Mouse (Mus musculus) heart, adult 8-10 months (tissue): ENCODE data around the gene Slc16a6. TPM values are rescaled to one million over a fixed set of nuclear protein-coding genes. Genes with fewer than 3 reads are reported as not detected.

ENCODE experiments used
- DNase-seq: peaks from one replicate; pipeline ENCODE4 v3.0.0; 2022; ENCODE audit warnings: low spot score
- total RNA-seq, 4 experiments: library from RNA; stranded (reverse); gene quantifications; 2 replicates each; pipeline ENCODE4 v1.2.4; 2022

Gene Slc16a6
- total RNA-seq, 4 experiments from 2014 or later = 6.4 to 12.9 (median 10.0) TPM

DNA sequence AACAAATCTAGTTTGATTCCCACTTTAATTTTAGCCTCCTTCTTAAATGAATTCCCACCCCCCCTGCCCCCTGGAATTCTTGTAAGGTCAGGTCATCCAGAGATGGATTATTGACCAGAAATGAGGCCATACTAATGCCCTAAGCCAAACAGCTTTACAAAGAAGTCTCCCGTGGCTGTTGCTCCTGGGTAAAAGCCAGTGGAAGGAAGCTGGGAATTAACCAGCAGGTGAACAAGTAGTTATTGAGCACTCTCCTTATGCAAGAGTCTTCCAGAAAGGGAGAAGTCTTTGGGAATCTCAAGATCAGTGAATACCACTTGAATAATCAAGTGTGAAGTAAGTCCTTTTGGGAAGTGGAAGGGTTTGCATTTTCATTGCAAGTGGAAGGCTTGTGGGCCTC, 13.7 kb upstream of the Slc16a6 start:
- DNase-seq = no peak

DNA sequence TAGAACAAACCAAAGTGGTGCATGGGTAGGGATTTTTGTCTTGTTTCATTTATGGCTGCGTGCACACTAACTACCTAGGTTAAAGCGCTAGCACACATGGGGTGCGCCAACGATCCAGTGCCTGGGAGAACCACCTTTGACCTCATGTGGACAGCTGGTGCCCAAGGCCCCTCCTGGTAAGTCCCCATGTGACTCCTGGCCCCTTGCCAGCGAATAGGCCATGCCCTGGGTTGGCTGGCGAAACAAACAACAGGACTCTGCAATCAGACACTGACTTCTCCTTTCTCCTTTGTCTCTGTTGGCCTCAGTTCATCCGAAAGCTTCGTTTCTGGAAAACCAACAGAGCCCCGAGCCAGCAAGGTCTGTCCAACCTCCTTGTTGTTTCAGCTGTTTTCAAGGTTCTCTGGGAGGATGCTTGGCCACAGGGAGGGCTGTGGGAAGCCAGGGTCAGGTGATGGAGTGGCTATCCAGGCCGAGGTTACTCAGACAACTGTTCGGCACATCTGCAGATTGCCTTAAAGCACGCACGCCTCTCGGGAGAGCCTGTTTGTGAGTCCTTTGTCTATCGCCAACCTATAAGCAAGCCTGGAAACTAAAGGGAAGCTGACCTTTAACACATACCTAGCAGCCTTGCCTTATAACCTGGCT, 12.1 kb upstream of the Slc16a6 start:
- no peak for DNase-seq

DNA sequence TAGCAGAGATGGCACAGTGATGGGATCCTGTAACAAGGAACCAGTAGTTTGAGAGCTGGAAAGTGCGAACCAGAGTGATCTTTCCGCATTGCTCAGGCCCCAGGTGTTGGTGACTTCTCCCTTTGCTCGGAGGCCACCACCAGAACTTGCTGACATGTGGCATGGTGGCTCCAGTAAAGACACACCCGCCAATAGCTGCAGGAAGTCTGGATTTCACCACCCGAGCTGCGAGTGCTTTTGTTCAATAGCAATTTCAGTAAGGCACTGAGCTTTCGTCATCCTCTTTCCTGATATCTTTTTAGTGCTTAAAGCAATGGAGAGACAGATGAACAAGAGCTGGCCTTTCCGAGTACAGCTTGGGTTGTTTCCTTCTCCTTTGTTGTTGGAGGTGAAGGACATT, 7.0 kb upstream of the Slc16a6 start:
- DNase-seq = no peak

DNA sequence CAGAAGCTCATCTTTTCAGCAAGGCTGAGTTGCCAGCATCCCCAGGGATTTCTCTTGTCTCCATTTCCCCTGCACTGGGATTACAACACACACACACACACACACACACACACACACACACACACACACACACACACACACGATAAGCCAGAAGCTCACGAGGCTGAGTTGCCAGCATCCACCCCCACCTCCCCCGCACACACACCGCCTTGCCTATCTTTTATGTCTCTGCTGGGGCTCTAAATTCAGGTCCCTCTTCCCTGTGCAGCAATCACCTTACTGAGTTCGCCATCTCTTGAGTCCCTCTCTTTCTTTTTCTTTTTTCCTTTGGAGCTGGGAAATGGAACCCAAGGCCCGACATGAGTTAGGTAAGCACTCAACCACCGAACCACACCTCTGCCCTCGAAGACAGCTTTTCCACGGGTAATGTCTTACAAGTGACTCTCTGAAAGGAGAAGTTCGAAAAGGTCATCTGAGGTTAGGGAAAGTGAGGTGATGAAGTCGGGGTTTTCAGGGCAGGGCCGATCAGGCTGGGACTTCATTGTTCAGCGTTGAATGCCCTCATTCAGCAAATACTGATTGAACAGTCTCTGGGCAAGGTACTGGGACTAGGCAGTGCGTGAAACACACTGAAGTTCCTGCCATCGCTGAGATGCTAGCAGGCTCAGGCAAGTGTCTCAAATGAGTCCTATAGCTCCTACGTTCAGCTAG, 6.3 kb upstream of the Slc16a6 start:
- DNase-seq = no peak

DNA sequence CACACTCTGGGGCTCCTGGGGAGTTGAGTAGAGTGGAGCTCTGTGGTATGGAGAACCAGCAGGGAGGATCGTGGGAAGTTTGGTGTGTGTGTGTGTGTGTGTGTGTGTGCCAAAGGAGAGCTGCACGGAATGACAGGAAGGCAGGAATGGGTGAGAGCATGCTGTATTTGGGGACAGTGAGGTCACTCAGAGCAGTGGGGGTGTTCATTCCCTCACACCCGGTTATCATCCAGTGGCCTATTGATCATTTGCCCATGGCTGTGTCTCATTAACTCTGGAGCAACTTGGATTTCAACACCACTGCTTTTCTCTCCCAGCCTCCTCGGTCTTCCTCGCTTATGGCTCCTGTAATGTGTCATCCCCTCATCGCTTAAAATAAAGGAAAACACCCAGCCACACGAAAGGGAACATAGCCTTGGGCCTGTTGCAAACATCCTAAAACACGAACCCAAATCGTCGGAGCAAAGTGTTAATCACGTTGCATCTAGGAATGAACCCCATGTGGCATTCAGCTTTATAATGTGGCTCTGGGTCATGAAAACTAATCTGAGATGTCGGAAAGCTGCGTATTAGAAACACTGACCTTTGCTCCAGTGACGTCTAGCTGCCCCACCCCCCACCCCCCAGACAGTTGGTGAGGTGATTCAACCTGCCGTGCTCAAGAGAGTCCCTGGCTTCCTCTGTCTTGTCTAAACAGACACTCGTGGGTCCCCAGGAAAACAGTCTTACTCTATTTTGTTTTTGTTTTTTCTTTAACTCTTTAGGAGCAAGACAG, 4.4 kb upstream of the Slc16a6 start:
- no peak for DNase-seq

DNA sequence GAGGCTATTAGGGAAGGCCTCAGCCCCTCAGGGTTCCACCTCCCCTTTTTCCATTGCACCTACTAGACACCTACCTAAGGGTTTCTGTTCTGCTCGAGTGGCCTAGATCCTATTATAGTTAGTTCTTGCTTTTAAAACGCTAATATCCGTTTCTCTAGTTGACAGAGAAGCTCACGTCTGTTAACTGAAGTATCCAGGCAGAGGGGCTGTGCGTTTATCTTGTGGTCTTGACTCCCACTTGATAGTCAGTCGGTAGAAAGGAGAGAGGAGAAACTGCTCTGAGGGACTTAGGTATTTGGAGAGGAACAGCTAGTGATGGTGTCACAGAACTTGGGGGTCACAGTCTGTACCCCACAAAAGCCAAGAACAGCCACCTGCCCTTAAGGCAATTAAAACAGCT, 3.3 kb upstream of the Slc16a6 start:
- DNase-seq = no peak

DNA sequence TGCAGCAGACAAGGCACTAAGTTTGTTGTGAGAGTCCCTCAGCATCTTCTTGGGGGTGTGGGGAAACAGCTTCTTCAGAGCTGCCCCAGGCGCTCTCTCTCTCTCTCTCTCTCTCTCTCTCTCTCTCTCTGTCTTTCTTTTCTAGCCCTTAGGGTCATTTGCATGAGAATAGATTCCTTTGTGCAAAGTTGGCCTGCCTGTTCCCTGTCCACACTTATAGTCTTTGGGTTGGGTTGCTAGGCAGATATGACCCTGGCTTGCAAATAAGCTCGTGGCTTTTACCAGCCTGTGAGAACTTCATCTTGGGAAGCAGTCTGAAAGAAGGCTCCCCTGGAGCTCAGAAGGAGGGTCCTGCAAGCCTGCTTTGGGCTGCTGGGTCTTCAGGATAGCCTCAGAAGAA, 2.8 kb upstream of the Slc16a6 start:
- DNase-seq = no peak

DNA sequence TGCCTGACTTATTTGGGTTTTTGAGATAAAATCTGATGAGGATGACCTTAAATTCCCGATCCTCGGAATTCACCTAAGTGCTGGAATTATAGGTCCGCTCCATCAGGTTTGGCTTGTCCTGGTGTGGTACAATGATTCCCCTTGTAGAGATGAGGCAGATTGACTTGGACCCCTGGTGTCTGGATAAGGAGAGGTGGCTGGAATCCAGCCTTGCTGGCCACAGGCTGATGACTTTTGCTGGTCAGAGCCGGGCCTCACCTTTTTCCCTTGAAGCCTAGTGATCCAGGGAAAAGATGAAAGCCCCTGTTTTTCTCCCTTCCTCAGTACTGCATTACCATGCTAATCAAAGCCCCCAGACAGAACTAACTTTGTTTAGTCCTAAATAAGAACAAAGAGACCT, 2.3 kb upstream of the Slc16a6 start:
- DNase-seq = no peak

DNA sequence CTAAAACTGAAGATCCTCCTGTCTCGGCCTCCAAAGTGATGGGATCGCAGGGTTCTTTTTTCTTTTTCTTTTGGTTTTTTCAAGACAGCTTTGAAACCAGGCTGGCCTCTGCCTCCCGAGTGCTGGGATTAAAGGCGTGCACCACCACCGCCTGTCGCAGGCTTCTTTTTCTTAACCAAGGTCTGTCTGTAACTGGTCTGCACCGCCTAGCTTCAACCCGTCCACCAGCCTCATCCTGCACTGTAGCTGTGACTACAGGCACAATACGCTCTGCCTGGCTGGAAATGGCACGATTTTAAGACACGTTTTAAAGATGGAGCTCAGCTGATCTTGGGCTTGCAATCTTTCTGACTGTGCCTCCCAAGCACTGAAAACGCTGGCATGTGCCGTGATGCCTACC, 1.4 kb upstream of the Slc16a6 start:
- DNase-seq = no peak

DNA sequence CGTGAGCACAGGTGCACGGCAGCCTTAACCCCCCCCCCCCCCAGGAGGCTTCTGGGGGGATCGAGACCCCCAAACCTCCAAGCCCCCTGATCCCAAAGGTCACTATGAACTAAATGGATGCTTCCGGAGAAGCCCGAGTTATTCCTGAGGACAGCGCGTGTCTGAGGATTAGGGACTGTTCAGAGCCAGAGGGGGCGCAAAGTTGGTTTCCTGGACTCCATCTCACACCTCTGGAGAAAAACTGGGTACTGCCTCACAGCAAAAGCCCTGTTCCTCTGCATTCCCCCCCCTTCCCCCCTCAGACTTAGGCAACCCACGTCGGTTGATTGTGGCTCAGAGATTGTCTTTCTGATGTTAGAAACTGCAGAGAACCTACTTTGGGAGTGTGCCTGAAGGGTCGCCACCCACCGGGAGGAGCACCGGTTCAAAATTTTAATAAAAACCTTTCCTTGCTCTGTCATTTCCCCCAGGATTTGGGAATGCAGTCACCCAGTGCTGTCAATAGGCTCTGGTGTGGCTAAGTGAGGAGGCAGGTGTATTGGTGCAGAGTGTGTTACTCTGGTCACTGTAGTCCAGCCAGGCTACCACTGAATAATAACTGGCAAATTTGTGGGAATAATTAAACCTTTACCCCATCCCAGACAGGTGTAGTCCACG, 816 bp upstream of the Slc16a6 start:
- DNase-seq = no peak

DNA sequence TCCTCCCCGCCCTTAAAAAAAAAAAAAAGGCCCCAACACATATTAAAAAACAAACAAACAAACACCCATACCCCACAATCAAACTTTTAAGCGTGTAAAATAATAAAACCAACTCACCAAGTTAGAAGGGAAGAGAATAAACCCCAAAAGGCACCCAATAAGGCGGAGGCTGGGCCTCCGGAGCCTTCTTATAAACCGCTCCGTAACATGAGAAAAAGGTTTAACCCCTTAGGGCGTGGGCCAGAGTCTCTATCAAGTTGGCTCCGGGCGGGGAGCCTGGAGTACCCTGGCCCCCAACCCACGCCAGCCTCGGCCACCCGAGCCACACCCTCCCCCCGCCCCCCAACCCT, 602 bp downstream of the Slc16a6 start:
- no peak for DNase-seq

DNA sequence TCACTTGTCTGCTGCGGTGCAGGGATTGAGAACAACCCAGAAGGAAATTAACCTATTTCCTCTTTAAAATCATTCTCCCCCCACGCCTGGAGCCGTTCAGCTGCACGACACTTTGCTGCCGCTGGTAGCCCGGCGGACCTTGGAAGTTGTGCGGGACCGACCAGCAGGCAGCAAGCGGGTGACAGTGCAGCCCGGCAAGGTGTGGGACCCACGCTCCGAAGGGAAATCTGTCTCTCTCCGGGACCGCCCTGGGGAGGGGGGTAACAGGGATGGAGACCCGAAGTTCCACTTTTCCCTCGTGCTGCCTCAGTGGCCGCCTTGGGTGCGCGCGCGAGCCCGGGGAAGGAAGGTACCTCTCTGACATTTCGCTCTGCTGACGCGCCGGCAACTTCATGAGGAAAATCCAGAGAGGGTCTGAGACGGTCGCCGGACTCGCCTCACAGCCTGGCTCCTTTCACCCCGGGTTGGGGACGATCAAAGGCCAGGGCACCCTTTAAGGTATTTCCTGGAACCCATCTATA, 1.2 kb downstream of the Slc16a6 start:
- no peak for DNase-seq

DNA sequence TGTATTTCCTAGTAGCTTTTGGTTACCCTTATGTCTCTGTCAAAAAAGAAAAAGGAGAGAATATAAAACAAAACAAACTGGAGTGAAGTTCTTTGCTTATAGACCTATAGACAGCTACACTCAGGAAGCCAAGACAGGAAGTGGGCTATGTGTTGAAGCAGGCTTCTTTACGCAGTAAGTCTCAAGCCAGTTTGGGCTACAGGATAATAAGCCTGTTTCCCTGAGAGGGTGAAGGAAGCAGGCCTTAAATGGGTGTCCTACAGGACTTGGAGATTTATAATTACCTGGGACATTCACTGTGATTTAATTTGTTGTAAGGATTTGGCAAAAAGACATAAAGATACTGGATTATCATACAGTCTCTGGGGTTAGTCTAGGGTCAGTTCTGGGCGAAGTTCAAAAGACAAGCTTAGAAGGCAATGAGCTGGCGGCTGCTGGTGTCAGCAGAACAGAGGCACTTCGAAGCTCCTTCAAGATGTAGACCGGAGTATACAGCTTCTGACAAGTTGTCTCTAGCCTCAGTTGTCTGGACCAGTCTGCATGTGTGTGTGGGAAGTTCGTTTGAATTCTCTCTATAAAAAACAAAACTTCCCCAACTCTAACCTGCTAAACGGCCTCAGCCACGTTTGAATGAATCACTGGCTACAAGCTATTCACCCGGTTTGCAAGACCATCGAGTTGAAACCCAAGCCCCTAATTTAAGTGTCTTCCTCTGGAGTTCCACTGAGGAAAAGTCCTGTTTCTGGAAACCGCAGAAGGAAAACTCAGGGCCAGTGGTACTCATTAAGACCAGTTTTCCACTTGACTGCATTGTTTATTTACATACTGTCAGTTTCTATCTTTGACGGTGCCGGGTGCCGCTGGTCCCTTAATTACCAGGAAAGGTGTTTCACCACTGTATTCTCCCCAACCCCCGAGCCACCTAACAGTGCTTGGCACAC, 2.2 kb downstream of the Slc16a6 start:
- DNase-seq = no peak

DNA sequence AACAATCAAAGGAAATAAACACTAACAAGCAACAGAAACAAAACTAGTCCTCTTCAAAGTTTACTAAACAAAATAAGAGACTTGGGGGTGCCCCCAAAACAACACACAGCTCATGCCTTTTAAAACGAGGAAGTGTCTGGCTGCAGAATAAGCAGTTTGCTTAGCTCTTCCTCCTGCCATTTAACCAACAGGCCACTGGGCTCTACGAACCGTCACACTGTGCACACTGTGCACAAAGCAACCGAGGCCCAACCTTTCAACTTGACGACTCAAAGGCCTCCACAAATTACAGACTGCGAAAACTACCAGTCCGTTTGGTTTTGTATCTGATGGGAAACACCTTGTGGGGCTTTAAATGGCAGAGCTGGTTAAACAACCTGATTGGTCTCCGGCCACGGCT, 3.2 kb downstream of the Slc16a6 start:
- DNase-seq = no peak

DNA sequence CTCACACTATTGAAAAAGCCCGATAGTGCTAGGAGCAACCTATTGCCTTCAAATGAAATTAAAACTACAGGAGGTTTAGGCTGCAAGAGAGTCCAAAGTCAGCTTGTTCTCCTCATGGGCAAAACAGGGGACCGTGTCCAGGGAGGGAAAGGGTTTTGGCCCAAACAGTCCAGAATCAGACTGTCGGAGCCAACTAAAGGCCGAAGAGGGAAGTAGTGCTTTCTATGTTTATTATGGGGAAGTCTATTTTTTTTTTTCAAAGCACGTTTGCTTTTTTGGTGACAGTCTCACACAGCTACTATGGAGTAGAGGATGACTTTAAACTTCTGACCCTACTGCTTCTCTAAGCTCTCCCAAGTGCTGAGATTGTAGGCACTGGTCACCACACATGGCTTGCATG, 5.3 kb downstream of the Slc16a6 start:
- DNase-seq = peak; percentile 13

DNA sequence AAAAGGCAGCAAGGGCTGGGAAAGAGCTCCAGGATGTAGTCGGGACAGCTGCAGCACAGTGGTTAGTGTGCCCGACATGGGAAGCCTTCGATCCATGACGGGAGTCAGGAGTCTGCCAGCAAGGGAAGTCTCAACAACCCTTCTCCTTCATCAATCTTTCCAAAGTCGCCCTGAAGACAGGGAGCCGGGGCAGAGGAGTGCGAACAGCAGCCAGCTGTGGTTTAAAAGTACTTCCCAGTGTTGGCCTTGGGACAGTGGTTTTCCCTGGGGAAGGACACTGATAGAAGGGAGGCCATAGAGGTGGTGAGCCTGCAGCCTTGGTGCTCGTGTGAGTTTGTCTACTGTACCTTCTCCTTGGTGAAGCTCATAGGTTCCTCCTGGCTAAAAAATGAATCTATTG, 6.4 kb downstream of the Slc16a6 start:
- DNase-seq = no peak

DNA sequence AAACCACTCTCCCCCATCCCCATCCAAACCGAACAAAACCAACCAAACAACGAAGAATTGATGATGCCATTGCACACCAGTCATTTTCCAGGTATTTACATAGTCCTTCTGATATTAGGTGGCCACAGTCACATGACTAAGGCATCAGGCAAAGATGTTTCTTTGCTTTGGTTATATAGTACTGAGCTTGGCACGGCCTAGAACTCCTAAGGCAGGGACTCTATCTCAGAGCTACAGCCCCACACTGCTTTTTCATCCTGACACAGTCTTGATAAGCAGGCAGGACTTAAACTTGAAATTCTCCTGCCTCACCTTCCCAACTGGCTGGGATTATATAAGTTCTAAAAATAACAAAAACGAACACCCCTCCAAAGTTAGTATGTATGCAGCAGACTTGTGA, 8.3 kb downstream of the Slc16a6 start:
- DNase-seq = no peak

DNA sequence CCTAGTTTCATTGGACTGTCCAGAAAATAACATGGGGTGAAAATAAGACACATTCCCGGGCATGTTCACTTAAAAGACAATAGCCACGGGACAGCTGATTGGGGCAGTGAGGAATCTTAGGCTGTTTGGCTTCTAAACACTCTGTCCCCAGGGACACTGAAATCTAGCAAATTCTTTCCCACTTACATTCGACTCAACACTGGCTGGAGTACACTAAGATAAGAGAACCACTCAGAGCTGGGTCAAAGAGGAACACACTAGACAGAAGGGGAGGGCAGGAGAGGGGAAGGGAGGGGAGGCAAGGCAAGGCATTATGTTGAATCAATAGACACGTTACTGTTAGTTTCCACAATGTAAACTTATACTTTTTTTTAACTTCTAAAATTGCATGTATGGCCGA, 12.8 kb downstream of the Slc16a6 start:
- peak; percentile 45 for DNase-seq

DNA sequence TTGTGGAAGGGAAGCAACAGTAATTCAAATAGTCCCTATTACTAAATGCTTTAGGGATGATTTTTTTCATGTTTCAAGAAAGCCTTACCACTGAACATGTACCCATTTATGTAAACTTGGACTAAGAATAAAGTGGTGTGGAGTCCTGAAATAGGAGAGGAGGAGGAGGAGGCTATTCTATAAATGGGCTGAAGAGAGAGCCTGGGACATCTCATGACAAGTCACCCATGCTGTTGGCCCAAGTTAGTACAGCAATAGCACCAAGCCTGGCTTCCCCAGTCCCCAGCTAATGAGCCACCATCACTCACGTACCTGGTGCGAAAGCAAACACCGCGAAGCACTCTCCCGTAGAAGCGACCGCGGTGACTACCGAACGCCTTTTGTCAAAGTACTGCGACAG, 15.2 kb downstream of the Slc16a6 start:
- no peak for DNase-seq

DNA sequence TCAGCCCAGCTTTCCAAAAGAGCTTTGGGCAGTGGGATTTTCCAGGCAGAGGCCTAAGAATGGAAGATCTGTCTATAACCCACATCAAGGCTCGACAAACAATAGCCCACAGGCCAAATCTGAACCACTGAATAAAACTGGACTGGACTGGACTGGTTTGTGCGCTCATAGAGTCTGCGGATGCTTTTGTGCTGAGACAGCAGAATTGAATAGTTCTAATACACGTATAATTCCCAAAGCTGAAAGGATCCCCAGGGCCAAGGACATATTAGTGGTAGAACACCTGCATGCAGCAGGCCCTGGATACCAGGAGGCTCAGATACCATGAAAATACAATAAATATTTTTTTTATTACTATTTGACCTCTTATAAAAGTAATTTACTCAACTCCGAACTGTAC, 17.1 kb downstream of the Slc16a6 start:
- no peak for DNase-seq

DNA sequence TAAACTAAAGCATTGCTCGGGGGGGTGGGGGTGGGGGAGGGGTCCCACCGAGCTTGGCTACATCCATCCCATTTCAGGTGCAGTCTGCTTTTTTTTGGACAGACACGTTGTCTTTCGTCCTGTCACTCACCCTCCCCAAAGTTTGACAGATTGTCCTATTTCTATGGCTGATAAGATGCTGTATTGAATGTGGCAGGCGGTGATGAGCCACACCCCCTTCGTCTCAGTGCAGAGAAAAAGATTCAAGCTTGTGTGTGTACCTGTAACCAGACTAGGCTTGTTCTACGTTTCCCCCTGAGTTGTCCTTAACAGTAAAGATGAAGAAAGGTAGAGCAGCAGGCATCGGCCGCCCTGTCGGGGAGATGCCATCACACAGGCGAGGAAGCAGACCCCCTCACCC, 22.2 kb downstream of the Slc16a6 start:
- DNase-seq = no peak
